Mouse (Mus musculus): ENCODE measurements at regions not wholly inside any gene's neighbourhood (a gene's known extent, or its start where the extent isn't known, plus 50 kb on each side); places are given as distances from the start of the nearest gene placed in this dataset.

DNA sequence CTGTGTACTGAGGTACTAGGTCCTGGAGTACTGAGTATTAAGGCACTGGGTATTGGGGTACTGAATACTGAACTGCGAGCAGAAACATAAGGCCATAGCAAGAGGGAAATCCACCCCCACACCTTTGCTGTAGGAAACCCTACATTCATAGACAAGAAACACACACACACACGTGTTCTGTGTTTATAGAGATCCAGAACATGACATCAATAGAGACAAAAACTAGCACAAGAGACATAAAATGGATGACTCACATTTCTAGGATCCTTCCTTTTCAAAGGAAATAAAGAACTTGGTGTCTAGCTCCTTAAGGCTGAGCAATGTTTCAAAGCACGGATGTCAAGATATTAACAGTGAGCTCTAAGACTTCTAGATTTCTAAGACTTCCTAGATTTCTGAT is 49.9 kb upstream of the Nepro start:
- no peak for DNase-seq

DNA sequence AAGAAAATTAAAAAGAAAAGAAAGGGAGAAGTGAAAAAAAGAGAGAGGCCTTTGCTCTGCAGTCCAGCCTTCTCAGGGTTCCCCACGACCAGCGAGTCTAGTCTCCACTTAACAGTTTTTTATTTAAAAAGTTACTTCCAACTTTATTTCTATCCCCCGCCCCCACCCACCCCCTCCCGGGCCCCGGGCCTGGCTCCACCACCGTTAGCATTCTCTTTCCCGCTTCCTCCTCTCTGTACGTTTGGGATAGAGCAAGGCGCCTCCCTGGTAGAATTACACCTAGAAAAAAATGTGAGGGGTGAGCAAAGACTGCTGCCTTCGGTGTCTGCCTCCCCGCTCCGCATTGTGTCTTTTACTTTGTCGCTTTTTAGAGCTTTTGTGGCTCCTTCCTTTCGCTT is 51.7 kb upstream of the Nepro start:
- no peak for DNase-seq

GRCm38 (mm10) chr16:44671551-44672421 is 52.3 kb upstream of the Nepro start:
- no peak for DNase-seq

DNA sequence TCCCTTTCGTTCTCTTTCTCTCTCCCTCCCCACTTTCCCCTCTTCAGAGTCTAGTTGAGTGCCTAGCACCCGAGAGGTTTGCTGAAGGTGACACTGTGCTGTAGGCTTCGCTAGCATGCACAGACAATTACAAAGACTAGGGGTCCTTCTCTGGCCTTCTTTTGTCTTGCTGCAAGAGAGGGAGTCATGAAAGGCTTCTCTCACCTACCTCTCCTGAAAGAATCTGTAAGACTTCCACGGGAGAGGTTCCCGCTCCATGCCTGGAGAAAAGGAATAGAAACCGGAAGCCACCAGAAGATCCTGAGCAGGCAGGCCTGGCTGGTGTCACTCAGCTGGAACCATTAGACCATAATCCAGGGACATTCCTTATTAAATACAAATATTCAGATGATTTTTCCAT is 56.0 kb upstream of the Nepro start:
- no peak for DNase-seq

- no peak for DNase-seq
Observed at GRCm38 (mm10) chr16:44667118-44667517, 57.0 kb upstream of the Nepro start.

GRCm38 (mm10) chr16:44666431-44666997 is 57.6 kb upstream of the Nepro start:
- no peak for DNase-seq

GRCm38 (mm10) chr16:44665491-44665931 is 58.6 kb upstream of the Nepro start:
- DNase-seq = peak; percentile 42

- DNase-seq = no peak
Observed at GRCm38 (mm10) chr16:44662966-44663600, 61.0 kb upstream of the Nepro start.

DNA sequence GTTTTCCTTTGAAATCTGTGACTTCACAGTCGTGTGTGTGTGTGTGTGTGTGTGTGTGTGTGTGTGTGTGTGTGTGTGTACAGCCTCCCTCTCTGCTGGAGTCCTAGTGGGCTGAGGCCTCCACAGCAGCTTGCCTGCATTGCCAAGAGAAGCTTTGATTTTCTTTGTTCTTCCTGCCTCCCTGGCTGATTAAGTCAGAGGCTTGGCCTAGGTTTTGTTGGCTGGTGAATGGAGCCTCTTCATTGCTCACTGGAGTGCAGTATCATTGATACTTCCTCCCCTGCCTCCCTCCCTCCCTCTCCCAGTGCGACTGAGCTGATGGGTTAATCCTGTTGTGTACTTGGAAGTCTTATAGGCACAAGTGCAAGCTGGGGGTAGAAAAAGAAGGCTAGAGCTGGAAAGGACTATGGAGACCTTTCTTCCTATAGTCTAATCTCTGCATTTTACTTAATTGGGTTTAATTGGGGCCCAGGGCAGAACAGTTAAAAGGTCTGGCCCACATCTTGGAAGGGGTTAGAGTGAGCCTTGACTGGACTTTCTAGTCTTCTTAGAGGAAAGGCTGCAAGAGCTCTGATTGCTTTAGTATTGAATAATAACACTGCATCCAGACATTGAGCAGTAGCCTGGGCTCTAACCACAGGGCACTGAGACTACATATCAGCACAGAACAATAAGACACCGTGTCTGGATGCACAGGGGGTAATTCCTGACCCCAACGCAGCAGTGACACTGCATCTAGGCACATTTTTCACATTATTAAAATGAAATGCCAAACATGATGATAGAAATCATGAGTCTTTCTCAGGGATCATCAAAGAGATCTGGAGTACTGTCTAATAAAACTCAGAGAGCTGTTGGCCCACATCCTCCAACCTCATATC is 62.9 kb upstream of the Nepro start:
- no peak for DNase-seq

DNA sequence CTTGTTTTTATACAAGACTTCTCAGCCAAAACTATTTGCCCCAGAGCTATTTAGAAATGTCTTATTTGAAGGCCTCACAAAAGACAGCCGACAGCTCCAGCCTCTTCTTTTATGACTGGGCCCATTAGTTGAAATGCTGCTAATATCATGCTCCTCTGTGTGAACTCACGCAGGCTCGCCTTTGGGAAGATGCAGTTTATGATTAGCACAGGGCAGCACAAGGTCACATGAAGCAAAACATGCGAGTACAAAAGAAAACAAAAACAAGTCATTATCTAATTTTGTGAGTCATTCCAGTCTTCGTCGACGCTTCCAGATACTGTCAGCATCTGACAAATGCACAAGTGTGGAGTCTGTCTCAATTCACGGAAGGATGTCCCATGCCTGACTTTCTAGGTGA is 65.8 kb upstream of the Nepro start:
- DNase-seq = peak; percentile 46

DNA sequence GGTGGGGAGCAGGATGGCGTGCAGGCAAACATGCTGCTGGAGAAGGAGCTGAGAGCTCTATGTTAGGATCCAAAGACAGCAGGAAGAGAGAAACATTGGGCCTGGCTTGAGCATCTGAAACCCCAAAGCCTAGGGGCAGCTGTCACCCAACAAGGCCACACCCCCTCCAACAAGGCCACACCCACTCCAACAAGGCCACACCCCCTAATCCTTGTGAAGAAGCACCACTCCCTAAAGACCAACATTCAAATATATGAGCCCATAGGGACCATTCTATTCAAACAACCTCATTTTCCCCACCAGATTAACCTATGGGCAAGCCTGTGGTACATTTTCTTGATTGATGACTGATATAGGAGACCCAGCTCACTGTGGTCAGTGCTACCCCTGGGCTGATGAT is 67.9 kb upstream of the Nepro start:
- no peak for DNase-seq

- DNase-seq = no peak
Observed at GRCm38 (mm10) chr16:44655306-44655705, 68.8 kb upstream of the Nepro start.

GRCm38 (mm10) chr16:44648547-44649223 is 75.4 kb upstream of the Nepro start:
- DNase-seq = no peak

DNA sequence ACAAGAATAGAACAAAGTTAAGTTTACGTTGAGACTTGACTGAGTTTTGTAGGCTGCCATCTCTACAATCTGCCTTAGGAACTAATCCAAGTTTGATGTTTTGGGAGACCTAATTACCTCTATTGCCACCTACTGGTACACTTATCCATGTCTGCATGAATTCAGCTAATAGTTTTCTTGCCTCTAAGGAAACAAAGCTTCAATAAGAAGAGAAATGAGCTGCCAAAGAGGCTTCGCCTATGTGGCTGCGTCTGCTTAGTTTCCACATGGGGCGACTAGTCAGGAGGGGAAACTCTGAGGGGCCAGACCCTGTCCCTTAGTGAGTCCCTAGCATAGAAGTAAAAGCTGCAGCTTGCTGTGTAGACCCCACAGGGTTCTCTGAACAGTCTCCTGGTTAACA is 80.1 kb upstream of the Nepro start:
- DNase-seq = no peak

DNA sequence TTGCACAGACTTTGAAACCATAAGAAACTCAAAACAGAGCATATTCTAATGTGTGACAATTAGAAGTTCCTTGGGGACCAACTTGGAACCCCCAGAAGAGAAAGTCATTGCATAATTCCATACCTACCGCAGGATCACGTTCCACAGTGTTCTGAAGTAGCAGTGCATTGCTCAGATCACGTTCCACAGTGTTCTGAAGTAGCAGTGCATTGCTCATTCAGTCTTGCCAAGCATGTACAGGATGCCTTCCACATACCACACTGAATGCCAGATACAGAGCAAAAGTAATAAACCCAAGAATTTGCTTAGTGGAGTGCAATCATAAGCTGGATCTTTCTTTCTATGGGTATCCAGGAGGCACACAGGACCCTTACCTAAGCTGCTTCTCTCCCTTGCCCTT is 78.4 kb upstream of the Boc start:
- no peak for DNase-seq

DNA sequence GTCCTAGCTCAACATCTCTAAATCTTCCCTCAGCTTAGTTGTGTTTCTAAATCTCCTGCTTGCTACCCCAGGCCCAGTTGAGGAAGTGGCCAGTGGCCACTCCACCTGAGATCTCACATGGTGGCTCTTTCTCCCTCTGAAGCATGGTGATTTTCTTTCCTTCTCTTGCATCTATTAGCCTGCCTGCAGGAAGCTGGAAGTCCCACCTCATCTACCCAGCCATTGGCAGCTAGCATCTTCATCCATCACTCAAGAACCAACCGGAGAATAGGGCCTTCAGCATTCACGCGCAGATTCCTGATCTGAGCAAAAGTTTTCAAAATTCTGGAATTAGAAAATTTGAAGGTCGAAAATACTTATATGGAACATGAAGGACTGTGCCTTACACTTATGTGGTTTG is 75.8 kb upstream of the Boc start:
- DNase-seq = no peak

DNA sequence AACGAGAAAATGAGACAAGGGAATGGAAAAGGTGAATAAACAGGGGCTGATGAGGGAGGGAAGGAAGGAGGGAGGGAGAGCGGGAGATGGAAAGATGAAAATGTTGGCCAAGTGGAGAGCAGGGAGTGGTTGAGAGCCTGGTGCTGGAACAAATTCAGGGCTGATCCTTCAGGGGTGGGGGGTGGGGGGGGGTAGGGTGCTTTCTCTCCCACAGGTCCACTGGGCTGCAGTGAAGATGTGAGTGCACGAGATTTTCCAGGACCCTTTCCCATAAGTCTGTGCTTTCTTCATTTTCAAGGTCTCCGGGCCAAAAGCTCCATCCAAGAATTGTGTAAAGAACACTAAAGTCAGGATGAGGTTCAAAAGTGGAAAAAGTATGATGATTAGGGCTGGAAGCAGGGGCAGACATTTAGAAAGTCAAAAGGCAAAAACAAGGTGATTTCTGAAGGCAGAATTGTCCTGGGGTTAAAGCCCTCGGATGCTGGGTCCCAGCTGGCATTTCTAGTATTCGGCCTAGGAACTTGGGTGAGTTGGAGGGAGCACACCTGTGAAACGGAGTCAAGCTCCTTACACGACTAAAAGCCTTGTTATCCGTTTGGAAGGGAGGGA is 74.5 kb upstream of the Boc start:
- DNase-seq = no peak

DNA sequence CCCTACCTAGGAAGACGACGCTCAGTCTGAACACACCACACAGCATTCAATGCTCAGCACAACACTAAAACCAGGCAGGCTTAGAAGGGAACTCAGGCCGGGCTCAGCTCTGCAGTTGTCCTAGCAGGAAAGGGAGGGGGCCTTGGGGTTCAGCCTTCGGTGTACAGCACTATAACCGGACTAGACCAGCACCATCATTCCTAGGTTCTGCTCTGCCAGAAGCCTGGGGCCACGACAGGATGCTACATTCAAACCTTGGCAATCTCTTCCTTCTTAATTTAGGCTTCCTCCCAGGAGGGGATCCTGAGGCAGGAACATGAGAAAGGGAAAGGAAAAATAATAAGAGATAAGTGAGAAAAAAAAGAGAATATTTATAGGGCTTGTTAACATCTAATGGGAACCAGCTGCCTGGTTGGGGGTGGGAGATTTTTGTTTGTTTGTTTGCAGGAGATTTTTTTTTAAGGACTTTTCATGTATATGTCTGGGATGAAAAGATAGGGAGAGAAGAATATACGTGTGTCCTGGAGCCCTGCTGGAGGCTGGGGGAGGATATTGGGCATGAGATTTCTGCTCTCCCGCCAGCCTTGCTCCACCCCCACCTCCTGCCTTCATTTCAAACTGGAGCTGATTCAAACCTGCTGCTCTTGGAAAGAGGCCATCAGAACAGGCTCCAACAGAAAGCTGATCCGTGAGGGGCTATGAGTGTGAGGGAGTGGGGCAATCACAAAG is 73.8 kb upstream of the Boc start:
- peak; percentile 16 for DNase-seq

GRCm38 (mm10) chr16:44631357-44632053 is 72.8 kb upstream of the Boc start:
- DNase-seq = no peak

DNA sequence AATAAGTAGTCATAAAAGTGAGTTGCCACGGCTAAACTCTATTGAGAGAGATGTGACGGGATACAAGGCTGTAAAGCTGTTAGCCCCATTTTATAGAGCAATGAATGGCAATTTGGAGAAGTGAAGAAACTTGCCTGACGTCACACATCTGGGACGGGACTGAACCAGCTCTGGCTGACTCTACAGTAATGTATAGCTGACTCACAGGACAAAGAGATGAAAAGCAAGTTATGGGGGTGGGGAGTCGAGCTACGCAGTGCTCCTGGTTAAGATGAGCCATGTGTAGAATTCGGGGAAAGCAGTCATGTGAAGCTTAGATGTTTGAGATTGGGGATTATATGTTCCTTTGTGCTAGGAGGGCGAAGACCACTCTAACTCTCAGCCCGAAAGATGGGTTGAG is 72.2 kb upstream of the Boc start:
- DNase-seq = no peak

- DNase-seq = no peak
Observed at GRCm38 (mm10) chr16:44630426-44630825, 71.7 kb upstream of the Boc start.

Data from kidney, adult 11 months (tissue).